In genomic region chr19:31011528-31012133, GRCm38 (mm10) we compare ENCODE assay signal across 20 mouse cellular contexts.
"Had no signal": no experiment of that assay in that cellular context is flagged by ENCODE, and none has a peak within 500 bp of the region (broad histone marks: within the 10 kb centered on the region; RNA-seq: fewer than 3 reads in every experiment).

No protein-coding gene starts in this region.

- H3K9ac ChIP-seq: liver, embryonic 13.5 days; liver, embryonic 15.5 days; liver, postnatal 0 days; lung, embryonic 15.5 days; midbrain, embryonic 12.5 days; midbrain, embryonic 15.5 days; neural tube, embryonic 12.5 days had no signal

- H3K27ac ChIP-seq: liver, embryonic 13.5 days; liver, embryonic 15.5 days; lung, embryonic 15.5 days; midbrain, embryonic 10.5 days; midbrain, embryonic 12.5 days; midbrain, embryonic 15.5 days; neural tube, embryonic 12.5 days had no signal

- H3K36me3 ChIP-seq: liver, embryonic 13.5 days; liver, embryonic 15.5 days; lung, embryonic 15.5 days; midbrain, embryonic 10.5 days; midbrain, embryonic 12.5 days; midbrain, embryonic 15.5 days; neural tube, embryonic 12.5 days had no signal

- H3K4me2 ChIP-seq: liver, embryonic 13.5 days; liver, embryonic 15.5 days; lung, embryonic 15.5 days; midbrain, embryonic 12.5 days; midbrain, embryonic 15.5 days; neural tube, embryonic 12.5 days had no signal

- H3K9me3 ChIP-seq: liver, embryonic 13.5 days; liver, embryonic 15.5 days; lung, embryonic 15.5 days; midbrain, embryonic 10.5 days; midbrain, embryonic 12.5 days; midbrain, embryonic 15.5 days; neural tube, embryonic 12.5 days had no signal

- ATAC-seq: liver, postnatal 0 days; midbrain, embryonic 15.5 days had no signal

- DNase-seq: liver, embryonic 13.5 days; liver, postnatal 0 days; lung, adult 2 months; lung, postnatal 10 days; lung, postnatal 4 days; retina, postnatal 1 day; right cerebral cortex, adult 18-20 months; right cerebral cortex, postnatal 25 days; right cerebral cortex, postnatal 4 days; spleen, adult 18-20 months; thymus, adult 18-20 months; thymus, postnatal 14 days; thymus, postnatal 36 days had no signal

- H3K4me1 ChIP-seq: liver, embryonic 13.5 days; liver, embryonic 15.5 days; lung, embryonic 15.5 days; midbrain, embryonic 10.5 days; midbrain, embryonic 12.5 days; midbrain, embryonic 15.5 days; neural tube, embryonic 12.5 days had no signal

- H3K4me3 ChIP-seq: liver, embryonic 13.5 days; liver, embryonic 15.5 days; lung, embryonic 15.5 days; midbrain, embryonic 10.5 days; midbrain, embryonic 12.5 days; midbrain, embryonic 15.5 days; myocyte; neural tube, embryonic 12.5 days had no signal

- H3K27me3 ChIP-seq: liver, embryonic 13.5 days; liver, embryonic 15.5 days; lung, embryonic 15.5 days; midbrain, embryonic 12.5 days; midbrain, embryonic 15.5 days; neural tube, embryonic 12.5 days had no signal
